Mouse (Mus musculus): Measurements from ENCODE around the gene Pank3.

The Pank3 gene

GRCm38 (mm10) chr11:35769188-35769745, at the start of gene Pank3:
TSS of gene Pank3 (plus strand) at chr11:35769484.
- DNase-seq, result peak; percentile 96

GRCm38 (mm10) chr11:35723876-35724275, 45.4 kb upstream of the Pank3 start:
- DNase-seq, result no peak

- no peak for DNase-seq
These were observed 42.9 kb upstream of the Pank3 start for GRCm38 (mm10) chr11:35726341-35726846.

- DNase-seq, result no peak
These were observed 41.1 kb upstream of the Pank3 start for GRCm38 (mm10) chr11:35728200-35728599.

GRCm38 (mm10) chr11:35729186-35729585, 40.1 kb upstream of the Pank3 start:
- DNase-seq, result no peak

- no peak for DNase-seq
These were observed 36.9 kb upstream of the Pank3 start for GRCm38 (mm10) chr11:35732366-35732765.

- no peak for DNase-seq
These were observed 32.5 kb upstream of the Pank3 start for GRCm38 (mm10) chr11:35736817-35737216.

GRCm38 (mm10) chr11:35737262-35737661, 32.0 kb upstream of the Pank3 start:
- no peak for DNase-seq

GRCm38 (mm10) chr11:35738102-35738501, 31.2 kb upstream of the Pank3 start:
- DNase-seq, result no peak

- DNase-seq, result no peak
These were observed 25.7 kb upstream of the Pank3 start for GRCm38 (mm10) chr11:35743586-35743985.

GRCm38 (mm10) chr11:35744571-35744970, 24.7 kb upstream of the Pank3 start:
- no peak for DNase-seq

- DNase-seq, result no peak
These were observed 18.7 kb upstream of the Pank3 start for GRCm38 (mm10) chr11:35750578-35750977.

GRCm38 (mm10) chr11:35754906-35755418, 14.3 kb upstream of the Pank3 start:
- no peak for DNase-seq

GRCm38 (mm10) chr11:35755546-35755945, 13.7 kb upstream of the Pank3 start:
- DNase-seq, result no peak

GRCm38 (mm10) chr11:35756411-35757303, 12.6 kb upstream of the Pank3 start:
- no peak for DNase-seq

GRCm38 (mm10) chr11:35760001-35760626, 9.2 kb upstream of the Pank3 start:
- no peak for DNase-seq

- no peak for DNase-seq
These were observed 8.7 kb upstream of the Pank3 start for GRCm38 (mm10) chr11:35760627-35761003.

- no peak for DNase-seq
These were observed 2.4 kb upstream of the Pank3 start for GRCm38 (mm10) chr11:35766845-35767244.

- DNase-seq, result peak; percentile 72
These were observed 608 bp downstream of the Pank3 start for GRCm38 (mm10) chr11:35769746-35770437.

- no peak for DNase-seq
These were observed 1.6 kb downstream of the Pank3 start for GRCm38 (mm10) chr11:35770741-35771504.

- no peak for DNase-seq
These were observed 6.3 kb downstream of the Pank3 start for GRCm38 (mm10) chr11:35775606-35776005.

GRCm38 (mm10) chr11:35776452-35776851, 7.2 kb downstream of the Pank3 start:
- DNase-seq, result no peak

Measured in thymus, postnatal 14 days (tissue).